Mouse (Mus musculus) right cerebral cortex, postnatal 10 days (tissue): ENCODE measurements around the gene Lingo3.
"Not testable (repeated sequence)": the region's sequence is repeated elsewhere in the genome, so short reads cannot be mapped to it uniquely, and the experiment has no call there.

ENCODE experiments used
- DNase-seq, 2 experiments: peaks; one replicate each; pipeline ENCODE4 v3.0.0; 2021; ENCODE audit warnings: low spot score in 2 of 2

The Lingo3 gene

DNA sequence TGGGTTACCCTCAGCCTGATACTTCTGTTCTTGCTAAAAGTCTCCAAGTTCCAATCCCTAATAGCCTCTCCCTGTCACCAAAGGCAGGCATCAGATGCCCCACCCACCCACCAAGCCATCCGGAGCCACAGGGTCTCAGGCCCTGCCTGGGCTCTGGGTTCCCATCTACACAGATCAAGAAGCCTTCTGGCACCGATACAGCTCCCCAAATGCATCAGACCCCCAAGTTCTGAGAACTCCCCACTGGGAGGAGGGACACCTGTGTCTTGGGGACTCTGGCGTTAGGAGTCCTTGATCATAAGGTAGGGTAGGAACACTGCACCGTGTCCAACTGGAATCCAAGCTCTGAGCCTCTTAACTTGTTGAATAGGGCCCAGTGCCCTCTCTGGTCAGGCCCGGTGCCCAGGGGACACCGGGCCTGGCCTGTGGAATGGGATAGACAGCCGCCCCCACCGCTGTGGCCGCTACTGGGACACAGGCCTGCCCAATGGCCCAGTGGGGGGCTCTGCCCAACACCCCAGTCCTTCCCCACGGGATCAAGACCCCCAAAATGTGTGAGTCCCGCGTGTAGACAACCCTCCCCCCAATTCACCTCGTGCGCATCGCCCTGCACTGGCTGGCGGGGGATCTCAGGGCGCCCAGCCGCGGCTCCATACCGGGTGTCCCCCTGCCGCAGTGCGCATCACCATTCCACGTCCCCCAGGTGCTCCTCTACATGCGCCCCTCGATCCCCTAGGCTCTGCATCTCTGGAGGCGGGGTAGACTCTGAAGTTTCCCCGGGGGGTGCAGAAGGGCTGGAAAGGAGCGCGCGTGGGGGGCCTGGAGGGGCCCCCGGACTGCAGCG, 530 bp downstream of the Lingo3 start:
- DNase-seq: no peak

DNA sequence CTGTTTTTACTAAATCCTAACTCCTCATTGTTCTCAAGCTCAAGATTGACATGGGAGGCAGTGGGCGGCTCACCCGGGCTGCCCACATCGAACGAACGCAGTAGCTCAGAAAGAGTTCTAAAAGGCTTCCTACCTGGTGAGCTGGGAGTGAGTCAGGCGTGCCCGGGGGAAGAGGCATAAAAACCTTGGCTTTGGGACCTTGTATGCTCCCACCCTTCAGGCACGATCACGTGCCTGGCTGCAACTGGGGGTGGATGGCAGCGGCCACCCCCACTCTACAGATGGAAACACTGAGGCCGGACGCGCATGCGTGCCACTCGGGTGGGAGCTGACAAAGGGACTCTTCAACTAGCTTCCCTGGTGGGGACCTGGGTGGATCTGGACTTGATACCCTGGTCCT, 1.5 kb downstream of the Lingo3 start:
- DNase-seq: no peak

DNA sequence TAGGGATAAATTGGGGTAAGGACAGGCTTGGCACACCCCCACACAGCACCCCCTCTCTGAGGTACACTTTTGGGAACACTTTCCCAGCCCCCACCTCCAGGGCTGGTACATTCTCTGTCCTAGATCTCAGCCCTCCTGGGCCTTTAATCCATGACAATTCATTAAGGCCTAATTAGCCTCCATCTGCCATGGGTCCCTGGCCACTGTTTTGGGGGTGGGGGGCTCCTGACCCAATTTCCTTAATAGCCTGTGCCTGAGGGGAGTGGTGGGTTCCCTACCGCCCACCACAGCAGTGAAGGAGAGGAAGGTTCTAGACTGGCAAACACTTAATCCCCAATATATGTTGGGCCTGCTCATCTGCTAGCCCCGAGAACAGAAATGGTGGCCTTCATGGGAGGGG, 2.2 kb downstream of the Lingo3 start:
- DNase-seq: no peak

DNA sequence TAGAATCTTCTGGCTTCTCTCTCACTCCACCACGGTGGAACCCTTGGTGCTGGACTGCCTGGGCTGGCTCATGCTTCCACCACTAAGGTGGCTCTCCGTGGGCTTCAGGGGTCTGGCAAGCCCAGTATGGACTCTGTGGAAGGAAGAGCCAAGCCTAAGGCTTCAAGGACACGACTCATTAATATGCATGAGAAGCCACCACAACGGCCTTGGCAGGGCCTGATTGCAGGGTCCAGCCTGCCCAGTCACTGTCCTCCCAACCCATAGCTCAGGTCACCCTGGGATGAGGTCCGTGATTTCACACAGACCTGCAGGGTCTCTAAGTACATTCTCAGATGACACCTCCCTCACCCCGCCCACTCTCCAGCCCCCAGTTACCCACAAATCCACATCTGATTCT, 4.0 kb downstream of the Lingo3 start:
- DNase-seq: no peak

DNA sequence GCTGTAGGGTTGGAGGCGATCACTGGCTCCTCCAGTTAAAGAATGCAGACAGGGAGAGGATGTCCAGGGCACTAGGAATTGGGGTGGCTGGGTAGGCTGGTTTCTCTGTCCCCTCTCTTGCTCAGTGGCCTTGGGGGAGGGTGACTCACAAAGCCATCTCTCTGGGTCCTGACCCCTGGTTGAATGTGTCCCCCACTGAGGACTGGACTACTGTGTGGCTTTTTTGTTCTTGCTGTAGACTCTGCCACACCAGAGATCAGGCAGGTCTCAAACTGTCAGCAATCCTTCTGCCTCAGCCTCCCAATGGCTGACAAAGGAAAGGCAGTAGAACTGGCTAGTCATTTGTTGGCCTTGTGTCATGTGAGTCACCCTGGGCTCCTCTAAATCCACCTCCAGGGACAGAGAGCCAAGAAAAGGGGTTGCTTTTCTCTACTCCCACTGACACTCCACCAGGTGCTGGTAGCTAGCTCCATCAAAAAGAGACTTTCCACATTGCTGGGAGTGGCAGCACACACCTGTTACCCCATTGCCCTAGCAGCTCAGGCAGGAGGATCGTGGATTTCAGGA, 5.4 kb downstream of the Lingo3 start:
- no peak for DNase-seq

DNA sequence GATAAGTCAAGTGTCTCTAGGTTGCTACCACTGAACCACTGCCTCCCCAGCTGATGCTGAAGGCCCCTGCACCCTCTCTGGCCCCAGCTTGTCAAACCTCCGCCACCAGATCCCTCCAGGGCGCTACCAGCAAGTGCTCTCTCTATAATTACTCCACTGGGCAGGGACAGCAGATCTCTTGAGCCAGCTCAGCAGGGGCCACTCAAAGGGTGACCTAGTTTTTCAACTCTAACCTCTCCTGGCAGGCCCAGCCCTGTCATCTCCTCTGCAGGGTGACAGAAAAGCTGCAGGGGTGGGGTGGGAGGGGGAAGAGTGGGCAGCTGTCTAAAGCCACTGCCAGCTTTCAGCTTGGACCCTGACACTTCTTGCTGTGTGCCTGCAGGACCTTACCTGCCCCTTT, 6.0 kb downstream of the Lingo3 start:
- DNase-seq: no peak

DNA sequence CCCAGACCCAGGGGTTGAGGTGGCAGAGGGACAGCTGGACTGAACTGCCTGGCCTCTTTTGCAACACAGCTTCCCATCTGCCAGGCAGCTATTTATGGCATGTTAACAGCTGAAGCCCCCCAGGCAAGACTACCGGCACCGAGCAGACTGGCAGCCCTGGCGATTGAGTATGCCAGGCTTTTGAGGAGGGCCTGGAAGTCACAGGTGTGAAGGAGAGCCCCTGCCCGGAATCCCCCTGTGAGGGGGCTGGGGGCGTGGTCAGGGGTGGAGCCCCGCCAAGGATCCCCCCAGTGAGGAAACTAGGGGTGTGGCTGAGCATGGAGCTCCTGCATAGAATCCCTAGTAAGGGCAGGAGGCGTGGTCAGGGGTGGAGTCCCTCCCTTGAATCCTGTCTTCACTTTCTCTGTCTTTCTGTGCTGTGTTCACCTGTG, 6.9 kb downstream of the Lingo3 start:
- DNase-seq: no peak

DNA sequence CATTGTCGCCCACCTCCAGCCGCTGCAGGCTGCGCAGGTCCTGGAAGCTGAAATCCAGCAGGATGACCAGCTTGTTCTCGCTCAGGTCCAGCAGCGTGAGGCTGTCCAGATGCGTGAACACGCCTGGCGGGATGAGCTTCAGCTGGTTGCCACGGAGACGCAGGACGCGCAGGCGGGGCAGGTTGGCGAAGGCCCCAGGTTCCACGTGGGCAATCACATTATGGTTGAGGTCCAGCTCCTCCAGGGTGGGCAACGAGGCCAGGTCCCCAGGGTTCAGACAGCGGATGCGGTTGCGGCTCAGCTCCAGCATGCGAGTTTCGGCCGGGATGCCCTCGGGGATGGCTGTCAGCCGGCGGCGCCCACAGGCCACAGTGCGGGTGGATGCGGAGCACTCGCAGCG, 8.2 kb downstream of the Lingo3 start:
- DNase-seq: no peak

DNA sequence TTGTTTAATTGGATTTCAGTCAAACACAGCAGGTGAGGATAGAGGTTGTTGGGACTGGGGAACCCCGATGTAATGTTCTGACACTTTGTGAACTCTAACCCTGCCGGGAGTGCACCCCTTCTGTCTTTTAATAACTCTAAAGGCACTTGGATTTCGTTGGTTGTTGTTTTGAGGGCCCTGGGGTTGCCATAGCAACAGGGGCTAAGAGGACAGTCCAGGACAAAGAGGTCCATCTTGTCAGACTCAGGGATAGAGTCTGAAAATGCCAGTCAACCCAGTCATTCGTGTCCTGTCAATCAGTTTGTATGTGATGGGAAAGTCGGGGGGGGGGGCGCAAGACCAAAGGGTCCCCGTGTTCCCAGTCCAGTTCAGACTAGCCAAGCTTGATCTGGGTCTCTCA, 11.0 kb downstream of the Lingo3 start:
- DNase-seq: no peak

DNA sequence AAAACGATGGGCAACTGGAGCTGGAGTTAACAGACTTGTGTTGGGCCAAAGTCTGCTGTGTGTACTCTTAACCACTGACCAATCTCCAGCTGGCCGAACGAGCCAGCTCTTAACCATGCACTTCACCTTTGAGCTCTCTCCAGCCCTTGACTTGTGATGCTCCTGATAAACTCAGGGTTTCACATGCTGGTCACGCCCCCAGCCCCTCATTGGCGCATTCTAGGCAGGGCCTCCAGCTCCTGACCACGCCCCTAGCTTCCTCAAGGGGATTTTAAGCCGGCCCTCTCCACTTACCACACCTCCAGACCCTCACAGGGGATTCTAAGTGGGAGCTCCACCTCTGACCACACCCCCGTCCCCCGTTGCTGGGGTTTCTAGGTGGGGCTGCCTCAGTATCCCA, 12.7 kb downstream of the Lingo3 start:
- DNase-seq: peak; percentile 68 to 71

DNA sequence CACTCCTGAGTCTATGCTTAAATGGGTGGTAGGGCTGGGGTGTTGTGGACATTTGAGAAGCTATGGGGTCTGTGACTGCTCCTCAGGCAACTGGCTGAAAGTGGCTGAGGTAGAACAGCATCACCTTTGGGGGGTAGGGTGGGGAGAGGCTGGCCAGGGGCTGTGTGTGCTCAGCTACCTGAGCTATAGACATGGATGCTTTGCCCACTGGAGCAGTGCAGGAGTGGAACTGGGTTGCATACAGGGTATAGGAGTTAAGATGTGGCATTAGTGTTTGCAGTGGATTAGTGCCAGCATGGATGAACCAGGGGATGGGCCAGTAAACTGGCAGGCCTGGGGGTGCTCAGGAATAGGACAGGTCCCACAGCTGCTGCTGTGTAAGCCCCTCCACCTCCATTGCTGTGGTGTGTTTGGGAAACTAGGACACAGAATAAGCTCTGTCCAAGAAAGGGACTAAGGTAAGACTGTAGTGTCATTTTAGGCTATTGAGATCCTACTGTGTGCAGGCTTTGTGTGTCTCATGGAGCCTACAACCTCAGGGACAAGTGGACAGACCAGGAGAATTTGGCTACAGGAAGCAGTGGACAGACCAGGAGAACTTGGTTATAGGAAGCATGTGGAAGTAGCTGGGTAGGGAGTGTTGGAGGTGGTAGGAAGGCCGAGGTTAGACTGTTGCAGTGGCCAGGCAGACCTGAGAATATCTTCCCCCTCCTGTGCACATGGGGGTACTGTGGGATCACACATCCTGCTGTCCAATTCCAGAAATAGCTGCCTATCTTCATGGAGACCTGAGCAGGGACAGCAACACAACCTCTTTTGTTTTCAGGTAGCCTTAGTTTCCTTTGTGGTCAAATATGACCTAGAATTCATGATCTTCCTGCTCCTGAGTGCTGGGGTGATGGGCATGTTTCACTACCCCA, 14.2 kb downstream of the Lingo3 start:
- no peak for DNase-seq

DNA sequence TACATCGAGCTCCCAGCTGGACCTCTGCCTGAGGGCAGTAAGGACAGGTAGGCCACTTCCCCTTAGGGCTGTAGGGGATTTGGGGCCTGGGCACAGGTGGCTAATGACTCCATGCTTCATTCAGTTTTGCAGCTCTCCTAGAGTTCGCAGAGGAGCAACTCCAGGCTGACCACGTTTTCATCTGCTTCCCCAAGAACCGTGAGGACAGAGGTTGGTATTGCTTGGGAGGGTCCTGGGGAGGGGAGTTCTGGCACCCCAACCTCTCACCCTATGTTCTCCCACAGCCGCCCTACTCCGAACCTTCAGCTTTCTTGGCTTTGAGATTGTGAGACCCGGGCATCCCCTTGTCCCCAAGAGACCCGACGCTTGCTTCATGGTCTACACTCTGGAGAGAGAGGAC, 15.3 kb downstream of the Lingo3 start:
- not testable (repeated sequence) for DNase-seq

DNA sequence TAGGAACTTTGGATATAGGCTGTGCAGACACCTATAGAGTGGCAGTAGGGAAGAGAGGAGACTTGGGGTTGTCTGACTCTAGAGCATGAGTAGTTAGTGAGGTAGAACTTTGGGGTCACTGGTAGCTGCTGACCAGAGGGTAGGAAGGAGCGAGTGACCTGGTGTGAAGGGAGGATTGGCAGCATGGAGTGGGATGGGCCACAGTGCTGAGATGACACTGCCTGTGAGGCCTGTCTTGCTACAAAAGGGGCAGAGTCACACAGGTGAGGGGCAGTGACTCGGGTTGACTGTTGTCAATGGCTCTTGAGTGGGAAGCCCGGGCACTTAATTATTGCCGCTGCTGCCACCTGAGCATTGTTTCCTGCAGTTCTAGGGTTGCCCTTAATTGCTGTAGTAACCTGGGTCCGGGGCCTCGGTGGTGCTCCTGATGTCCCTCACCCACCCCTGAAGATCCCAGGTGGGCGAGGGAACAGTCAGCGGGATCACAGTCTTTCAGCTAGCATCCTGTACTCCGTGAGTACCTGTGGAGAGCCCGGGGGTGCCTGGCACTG, 15.9 kb downstream of the Lingo3 start:
- no peak for DNase-seq

DNA sequence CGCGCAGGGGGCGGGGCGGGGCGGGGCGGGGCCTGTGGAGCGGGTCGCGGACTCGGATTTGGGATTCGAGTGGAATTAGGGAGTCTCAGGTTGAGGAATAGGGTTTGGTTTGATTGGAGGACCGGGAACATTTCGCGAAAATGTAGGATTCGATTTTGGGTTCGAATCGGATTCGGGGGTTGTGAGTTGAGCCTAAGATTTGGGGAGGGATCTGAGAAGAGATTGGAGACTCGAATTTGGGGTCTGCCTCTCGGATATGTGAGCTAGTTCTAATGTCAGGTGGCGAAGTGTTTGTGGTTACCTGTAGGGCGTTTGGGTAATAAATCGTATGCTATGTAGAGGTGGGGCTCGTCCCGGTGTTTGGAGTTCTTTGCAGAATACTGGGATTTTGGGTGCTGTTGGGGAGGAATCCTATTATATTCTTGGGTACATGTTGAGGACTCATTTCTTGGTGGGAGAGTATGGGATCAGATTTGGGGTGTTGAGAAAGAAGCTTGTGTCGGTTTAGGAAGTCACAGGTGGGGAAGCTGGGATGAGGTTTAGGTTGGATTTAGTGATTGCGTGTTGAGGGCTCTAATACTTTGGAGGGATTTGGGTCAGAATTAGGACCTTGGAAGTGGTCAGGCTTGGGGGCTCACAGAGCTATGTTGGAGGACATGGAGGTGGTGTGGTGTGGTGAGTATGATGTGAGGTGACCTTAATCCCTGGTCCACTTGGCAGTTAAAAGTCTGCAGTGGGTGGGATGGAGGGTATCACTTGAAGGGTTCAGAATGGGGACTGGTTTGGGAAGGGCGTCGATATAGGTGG, 16.6 kb downstream of the Lingo3 start:
- no peak for DNase-seq

DNA sequence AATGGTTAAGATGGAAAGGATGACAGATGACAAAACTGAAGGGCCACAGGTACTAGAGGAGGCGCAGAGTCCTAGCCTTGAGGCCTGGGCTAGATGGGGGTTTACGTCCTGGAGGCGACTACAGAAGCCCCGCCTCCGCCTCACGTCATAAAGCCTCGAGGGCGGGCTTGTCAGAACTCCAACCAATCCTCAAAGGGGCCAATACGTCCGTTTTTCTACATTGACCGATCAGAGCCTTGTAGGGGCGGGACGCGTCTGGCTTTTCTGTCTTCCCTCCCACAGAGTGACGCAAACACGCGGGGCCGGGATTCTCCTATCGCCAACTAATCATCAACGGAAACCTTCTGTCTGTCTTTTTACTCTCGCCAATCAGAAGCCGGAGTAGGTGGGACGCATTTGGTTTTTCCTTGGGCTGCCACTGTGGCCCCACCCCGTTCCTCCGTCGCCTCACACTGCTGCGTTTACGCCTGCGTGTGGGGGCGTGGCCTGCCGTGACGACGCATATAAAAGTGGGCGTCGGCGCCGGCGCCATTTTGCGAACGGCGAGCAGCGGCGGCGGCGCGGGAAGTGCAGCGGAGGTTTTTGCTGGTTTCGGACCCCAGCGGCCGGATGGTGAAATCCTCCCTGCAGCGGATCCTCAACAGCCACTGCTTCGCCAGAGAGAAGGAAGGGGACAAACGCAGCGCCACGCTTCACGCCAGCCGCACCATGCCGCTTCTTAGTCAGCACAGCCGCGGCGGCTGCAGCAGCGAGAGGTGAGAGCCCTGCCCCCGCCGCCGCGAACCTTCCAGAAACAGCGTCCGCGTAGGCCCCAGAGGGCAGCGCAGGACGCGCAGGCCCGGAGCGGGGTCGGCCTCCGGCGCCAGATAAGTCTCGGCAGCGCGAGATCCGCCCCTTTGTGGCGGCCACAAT, 17.4 kb downstream of the Lingo3 start, which contains the start of gene Oaz1:
Gene Oaz1, plus strand, starts transcription at position 506 of the 912 bp plus-strand sequence.
- peak; percentile 99 to 100 for DNase-seq

DNA sequence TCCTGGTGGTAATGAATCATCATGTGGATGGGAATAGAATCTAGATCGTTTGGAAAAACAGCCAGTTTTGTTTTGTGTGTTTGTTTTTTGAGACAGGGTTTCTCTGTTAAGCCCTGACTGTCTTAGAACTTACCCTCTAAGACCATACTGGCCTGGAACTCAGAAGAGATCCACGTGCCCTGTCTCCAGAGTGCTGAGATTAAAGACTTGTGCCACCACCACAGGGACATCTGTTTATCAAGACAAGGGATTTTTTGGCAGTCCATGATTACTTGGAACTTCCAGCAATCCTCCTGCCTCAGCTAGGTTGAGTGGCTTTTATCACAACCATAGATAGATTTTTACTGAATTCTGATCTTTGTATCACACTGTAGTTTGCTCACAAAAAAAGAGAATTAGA, 19.0 kb downstream of the Lingo3 start:
- DNase-seq: no peak

DNA sequence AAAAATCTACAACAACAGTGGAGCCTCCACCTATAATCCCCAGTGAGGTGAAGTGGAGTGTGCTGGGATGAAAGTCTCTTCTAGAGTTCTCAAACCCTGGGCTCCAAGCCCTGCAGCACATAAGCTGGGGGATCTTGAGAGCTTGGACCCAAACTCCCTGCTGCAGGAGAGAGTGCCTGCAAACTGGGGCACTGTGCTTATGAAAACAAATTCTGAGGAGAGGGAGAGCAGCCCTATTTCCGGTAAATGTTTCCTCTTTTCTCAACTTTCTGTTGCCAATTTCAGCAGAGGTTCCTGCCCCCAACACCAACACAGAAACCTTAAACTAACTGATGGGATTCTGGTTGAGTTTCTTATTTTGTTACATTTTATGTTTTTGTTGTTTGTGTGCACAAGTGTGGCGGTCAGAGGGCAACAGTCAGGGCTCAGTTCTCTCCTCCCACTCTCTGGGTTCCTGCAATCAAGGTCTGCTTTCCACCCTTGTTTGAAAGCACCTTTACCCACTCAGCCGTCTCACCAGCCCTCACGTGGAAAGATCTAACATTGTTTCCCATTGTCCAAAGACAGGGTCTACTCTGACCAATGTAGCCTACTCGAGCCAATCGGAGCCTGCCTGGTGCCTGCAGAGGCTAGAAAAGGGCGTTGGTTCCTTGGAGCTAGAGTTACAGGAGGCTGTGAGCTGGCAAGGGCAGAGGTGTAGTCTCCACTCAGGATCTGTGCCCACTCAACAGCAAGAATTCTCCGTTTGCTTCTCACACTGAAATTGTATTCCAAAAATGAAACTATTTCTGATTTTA, 19.8 kb downstream of the Lingo3 start:
- DNase-seq: no peak

DNA sequence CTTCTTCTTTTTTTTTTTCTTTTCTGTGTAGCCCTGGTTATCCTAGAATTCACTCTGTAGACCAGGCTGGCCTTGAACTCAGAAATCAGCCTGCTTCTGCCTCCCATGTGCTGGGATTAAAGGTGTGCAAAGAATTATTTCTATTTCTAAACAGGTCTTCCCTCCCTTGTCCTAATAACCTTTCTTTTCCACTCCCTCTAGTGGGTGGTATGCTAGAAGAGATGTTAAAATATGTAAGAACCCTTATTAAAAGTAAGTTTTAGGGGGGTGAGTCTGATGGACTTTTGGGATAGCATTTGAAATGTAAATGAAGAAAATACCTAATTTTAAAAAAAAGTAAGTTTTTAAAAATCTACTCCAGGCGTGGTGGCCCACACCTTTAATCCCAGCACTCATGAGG, 20.5 kb downstream of the Lingo3 start:
- DNase-seq: no peak

DNA sequence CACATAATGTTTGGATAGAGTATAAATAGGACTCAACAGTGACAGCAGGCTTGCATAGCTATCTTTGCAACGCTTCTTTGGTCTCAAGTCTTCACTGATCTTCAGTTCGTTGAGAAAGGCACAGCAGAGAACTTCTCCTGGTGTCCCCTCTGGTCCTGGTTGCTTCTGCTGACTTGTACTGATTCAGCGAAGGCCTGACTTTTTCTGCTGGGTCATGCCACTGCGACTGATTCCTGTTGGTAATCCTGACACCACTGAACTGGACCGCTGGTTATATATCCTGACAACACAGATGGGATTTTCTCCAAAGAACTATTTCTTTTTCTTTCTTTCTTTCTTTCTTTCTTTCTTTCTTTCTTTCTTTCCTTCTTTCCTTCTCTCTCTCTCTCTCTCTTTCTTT, 21.3 kb downstream of the Lingo3 start:
- DNase-seq: no peak
